Mouse (Mus musculus): ENCODE measurements around the gene Taldo1. TPM values are rescaled to one million over a fixed set of nuclear protein-coding genes. Genes with fewer than 3 reads are reported as not detected.
"Not testable (repeated sequence)": the region's sequence is repeated elsewhere in the genome, so short reads cannot be mapped to it uniquely, and the experiment has no call there.

The Taldo1 gene
- polyA plus RNA-seq, 1 experiment from 2014 or later = 378 TPM

DNA sequence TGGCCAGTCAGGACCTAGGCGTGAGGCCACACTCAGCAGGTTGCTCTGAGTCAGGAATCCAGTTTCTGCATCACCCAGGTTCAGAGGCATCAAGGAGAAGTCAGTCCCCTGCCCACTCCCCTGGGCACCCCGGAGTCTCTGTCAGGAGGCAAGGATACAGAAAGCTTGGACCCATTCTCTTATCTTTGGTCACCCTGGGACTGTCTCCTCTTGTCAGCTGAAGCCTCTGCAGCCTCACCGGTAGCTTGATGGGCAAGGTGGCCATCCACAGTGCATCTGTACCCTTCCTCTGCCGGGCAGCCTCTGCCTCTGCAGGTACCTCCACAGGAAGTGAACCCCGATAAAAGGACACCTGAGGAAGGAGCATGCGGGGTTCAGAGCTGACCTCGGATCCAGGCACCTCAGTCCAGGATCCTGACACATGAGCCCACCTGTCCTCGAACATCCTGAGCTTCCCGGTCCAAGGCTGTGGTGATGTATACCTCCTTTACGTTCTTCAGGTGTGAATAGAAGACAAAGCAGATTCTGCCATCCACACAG lies 47.2 kb downstream of the Taldo1 start:
- no peaks in the 10 kb centered on the region for H3K9me3 ChIP-seq
- no peak overlapping the region for H3K27ac ChIP-seq
- DNase-seq (ENCODE audit: low spot score) = no peak
- H3K36me3 ChIP-seq = peaks cover 48% of the 10 kb centered on the region
- no peak overlapping the region for H3K4me3 ChIP-seq
- H3K4me1 ChIP-seq (replicated peaks) = peaks cover 78% of the 10 kb centered on the region
- WGBS = 97% methylated on average over 10 of the region's 10 CpGs
- H3K27me3 ChIP-seq (ENCODE audit: insufficient read depth, poor library complexity, severe bottlenecking) = no peaks in the 10 kb centered on the region

DNA sequence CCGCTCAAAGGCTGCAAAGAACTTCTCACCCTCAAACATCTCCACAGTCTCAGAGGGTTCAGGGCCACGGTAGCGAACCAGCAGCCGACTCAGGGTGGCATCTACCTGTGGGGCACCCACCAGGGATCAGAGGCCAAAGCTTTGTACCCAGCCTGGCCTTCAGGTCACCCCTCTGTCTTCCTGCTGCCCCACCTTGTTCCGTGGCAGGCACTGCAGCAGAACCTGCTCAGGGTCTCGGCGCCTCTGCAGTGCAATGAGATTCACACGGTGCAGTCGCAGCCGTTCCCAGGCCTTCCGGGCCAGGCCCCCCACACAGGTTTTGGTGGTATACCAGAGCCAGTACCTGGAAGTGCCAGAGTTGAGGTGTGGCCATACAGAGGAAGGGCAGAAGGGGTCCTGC lies 47.8 kb downstream of the Taldo1 start:
- DNase-seq (ENCODE audit: low spot score) = no peak
- H3K4me1 ChIP-seq (replicated peaks) = peaks cover 75% of the 10 kb centered on the region
- 95% methylated on average over 11 of the region's 11 CpGs for WGBS
- no peaks in the 10 kb centered on the region for H3K27me3 ChIP-seq (ENCODE audit: insufficient read depth, poor library complexity, severe bottlenecking)
- no peaks in the 10 kb centered on the region for H3K9me3 ChIP-seq
- H3K27ac ChIP-seq = no peak overlapping the region
- peaks cover 48% of the 10 kb centered on the region for H3K36me3 ChIP-seq
- H3K4me3 ChIP-seq = no peak overlapping the region

DNA sequence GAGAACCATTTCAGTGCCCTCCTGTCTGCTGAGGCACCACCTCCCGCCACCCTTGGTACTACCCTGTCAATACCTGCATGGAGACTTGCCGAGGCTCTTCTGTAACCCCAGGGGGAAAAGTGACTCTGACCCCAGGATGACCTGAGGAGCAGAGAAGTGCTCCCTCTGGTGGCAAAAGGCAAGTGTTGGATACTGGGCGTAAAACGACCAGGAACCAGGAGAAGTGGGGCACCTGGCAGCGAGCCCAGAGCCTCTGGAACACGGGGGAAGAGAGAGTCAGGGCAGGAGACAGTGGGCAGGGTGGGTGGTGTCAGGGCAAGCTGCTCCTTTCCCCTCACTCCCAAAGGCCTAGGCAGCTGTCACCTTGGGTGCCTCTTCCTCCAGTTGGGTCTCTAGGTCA lies 48.6 kb downstream of the Taldo1 start:
- Histone ChIP-seq H3K4me1 (replicated peaks) (peaks cover 67% of the 10 kb centered on the region), H3K27ac (no peak overlapping the region), H3K9me3 (no peaks in the 10 kb centered on the region), H3K27me3 (ENCODE audit: insufficient read depth, poor library complexity, severe bottlenecking) (no peaks in the 10 kb centered on the region), H3K4me3 (no peak overlapping the region), H3K36me3 (peaks cover 48% of the 10 kb centered on the region)
- no peak for DNase-seq (ENCODE audit: low spot score)
- 41% methylated on average over 6 of the region's 6 CpGs for WGBS

DNA sequence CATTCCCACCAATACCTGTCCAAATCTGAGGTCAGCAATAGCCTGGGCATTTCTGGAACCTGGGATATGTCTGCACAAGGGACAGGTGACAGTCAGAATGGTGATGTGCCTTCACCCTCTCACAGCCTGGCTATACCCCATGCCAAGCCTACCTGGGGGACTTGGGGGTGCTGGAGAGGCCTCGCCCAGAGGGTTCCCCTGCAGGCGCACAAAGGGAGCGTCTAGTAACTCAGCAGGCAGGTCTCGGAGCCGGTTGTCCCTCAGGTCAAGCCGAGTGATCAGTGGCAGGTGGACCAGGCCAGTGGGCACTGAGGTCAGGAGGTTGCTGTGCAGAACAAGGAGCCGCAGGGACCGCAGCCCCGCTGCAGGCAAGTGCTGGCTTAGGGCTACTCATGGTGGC lies 49.5 kb downstream of the Taldo1 start:
- no peaks in the 10 kb centered on the region for H3K9me3 ChIP-seq
- no peaks in the 10 kb centered on the region for H3K27me3 ChIP-seq (ENCODE audit: insufficient read depth, poor library complexity, severe bottlenecking)
- peak overlapping the region; percentile 60; the same call in 1 of the 2 replicates for H3K4me3 ChIP-seq
- H3K27ac ChIP-seq = 0 out of 2 replicates have a peak overlapping the region, but pooled peaks have one; percentile 86
- H3K36me3 ChIP-seq = peaks cover 48% of the 10 kb centered on the region
- no peak for DNase-seq (ENCODE audit: low spot score)
- H3K4me1 ChIP-seq (replicated peaks) = peaks cover 58% of the 10 kb centered on the region
- 92% methylated on average over 9 of the region's 9 CpGs for WGBS

DNA sequence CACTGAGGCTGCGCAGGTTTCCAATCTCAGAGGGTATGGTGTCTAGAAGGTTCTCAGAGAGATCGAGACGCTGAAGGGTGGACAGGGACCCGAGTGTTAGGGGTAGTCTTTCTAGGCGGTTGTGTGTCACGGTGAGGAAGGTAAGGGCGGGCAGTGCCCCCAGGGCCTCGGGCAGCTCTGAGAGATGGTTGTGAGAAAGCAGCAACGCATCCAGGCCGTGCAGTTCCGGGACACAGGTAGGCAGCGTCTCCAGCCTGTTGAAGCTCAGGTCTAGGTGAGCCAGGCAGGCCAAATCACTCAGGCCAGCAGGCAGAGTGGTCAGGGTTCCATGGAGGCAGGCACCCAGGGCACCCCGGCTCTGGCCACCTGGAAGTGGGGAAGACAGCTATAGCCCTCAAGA lies 50.2 kb downstream of the Taldo1 start:
- H3K27ac ChIP-seq = peak overlapping the region; percentile 86
- WGBS = 93% methylated on average over 13 of the region's 13 CpGs
- H3K9me3 ChIP-seq = no peaks in the 10 kb centered on the region
- H3K4me3 ChIP-seq = peak overlapping the region; percentile 60
- no peak for DNase-seq (ENCODE audit: low spot score)
- peaks cover 51% of the 10 kb centered on the region for H3K4me1 ChIP-seq (replicated peaks)
- no peaks in the 10 kb centered on the region for H3K27me3 ChIP-seq (ENCODE audit: insufficient read depth, poor library complexity, severe bottlenecking)
- H3K36me3 ChIP-seq = peaks cover 48% of the 10 kb centered on the region

DNA sequence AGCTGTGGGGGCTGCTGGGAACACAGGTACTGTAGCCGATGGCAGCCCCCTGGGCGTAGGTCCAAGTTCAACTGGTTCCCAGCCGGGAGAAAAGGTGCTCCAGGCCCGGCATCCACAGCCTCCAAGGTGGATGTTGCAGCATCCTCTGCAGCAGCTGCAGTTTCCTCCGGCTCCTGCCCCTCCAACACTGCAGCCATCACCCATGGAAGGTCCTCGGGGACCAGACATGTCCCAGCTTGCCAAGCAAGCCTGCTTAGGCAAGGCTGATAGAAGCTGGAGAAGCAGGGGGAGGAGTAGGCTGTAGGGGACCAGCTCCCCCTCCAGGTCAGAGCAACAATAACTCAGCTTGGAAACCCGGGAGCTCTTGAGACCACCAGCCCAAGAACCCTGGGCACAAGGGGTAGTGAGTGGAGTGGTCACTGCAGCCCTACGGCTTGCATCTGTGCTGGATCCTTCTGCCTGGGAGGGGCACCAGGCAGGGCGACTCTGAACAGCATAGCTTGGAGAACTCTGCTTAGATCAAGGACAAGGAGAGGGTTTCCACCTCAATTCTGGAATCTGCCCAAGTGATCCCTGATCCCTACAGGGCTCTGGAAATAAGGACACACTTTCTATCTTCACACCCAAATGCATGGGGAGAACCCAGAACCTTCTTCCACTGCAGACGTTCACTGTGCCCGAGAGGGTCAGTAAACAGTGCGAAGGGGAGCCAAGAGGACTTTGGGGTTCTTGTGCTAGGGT lies 51.3 kb downstream of the Taldo1 start:
- Histone ChIP-seq H3K4me1 (replicated peaks) (peaks cover 47% of the 10 kb centered on the region), H3K27me3 (ENCODE audit: insufficient read depth, poor library complexity, severe bottlenecking) (no peaks in the 10 kb centered on the region), H3K36me3 (peaks cover 44% of the 10 kb centered on the region), H3K9me3 (no peaks in the 10 kb centered on the region), H3K27ac (peak overlapping the region; percentile 86), H3K4me3 (peak overlapping the region; percentile 60)
- WGBS = 28% methylated on average over 12 of the region's 12 CpGs
- peak; percentile 62 for DNase-seq (ENCODE audit: low spot score)

DNA sequence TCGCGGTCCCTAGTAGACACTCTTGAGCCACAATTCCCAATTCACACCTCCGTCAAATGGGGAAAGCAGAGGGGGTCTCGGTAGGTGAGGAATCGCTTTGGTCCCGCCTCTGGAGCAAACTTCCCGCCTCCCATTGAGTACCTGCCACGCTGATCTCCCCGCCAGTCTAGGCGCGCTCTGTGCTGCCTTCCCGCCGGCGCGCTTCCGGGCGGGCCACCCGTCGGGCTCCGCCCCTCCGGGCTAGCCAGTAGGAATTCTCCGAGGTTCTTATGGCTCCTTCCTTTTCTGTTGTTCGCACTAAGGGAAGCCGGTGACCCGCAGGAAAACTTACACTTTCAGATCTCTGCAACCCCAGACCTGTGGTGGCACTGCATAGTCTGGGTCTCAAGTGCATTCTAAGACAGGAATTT lies 51.8 kb downstream of the Taldo1 start, which contains the start of gene Pidd1:
Gene Pidd1, minus strand, starts transcription at position 198 of the 410 bp plus-strand sequence.
- Histone ChIP-seq H3K27ac (peak within 1 kb of the TSS; percentile 86), H3K4me1 (replicated peaks) (peaks cover 53% of the 10 kb centered on the region), H3K36me3 (peaks cover 44% of the 10 kb centered on the region), H3K9me3 (no peaks in the 10 kb centered on the region), H3K27me3 (ENCODE audit: insufficient read depth, poor library complexity, severe bottlenecking) (no peaks in the 10 kb centered on the region), H3K4me3 (peak within 1 kb of the TSS; percentile 60)
- DNase-seq (ENCODE audit: low spot score) = peak; percentile 79
- under 1% methylated on average over 25 of the region's 25 CpGs for WGBS

DNA sequence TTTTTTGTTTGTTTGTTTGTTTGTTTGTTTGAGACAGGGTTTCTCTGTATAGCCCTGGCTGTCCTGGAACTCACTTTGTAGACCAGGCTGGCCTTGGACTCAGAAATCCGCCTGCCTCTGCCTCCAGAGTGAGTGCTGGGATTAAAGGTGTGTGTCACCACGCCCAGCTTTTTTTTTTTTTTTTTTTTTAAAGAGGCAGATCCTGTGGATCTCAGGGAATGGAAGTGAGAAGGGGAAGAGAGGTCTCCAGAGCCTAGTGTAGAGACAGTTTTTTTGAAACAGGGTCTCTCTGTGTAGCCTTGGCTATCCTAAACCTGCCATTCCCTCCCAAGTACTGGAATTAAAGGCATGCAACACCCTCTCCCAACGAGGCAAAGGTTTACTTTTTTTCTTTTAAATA lies 54.4 kb downstream of the Taldo1 start:
- H3K9me3 ChIP-seq; DNase-seq (ENCODE audit: low spot score); H3K27me3 ChIP-seq (ENCODE audit: insufficient read depth, poor library complexity, severe bottlenecking): not testable (repeated sequence)
- WGBS = 86% methylated on average over 3 of the region's 3 CpGs
- Histone ChIP-seq H3K4me1 (replicated peaks) (peaks cover 46% of the 10 kb centered on the region), H3K27ac (peak overlapping the region; percentile 96; the same call in 1 of the 2 replicates), H3K36me3 (peaks cover 44% of the 10 kb centered on the region), H3K4me3 (peak overlapping the region; percentile 67; the same call in 1 of the 2 replicates)

DNA sequence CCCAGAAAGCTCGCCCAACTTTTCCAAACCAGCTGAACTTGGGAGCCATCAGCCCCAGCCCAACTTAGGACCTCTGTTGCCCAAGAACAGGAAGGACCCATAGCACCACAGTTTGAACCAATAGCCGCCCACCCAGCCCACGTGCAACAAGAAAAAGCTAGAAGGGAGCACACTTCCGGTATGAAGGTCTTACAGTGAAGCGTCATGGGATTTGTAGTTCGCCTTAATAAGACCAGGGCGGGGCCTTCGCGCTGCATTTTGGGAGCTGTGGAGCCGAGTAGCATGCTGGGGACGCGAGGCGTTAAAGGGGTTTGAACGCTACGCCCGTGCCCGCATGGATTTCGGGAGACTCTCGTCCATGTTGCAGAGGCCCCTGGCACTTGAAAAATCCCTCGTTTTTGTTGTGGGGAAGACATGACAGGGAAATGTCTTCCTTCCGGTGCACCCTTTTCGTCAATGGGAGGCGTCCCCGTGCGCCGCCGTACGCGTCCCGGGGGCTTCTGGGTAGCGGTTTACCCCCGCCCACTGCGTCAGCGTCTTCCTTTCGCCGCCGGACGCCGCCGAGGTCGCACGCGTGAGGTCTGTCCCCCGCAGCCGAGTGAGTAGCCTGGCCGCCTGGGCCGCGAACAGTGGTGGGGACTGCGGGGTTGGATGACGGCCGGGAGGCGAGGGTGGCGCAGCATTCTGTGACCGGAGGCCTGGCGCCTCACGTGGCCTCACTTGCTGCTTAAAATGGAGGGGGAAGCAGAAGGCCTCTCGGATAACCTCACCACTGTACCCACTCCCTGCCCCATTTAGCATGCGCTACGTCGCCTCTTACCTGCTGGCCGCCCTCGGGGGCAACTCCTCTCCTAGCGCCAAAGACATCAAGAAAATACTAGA lies 55.4 kb downstream of the Taldo1 start, which contains the start of gene Rplp2:
Gene Rplp2, plus strand, starts transcription at position 261 of the 882 bp plus-strand sequence.
- Histone ChIP-seq H3K27me3 (ENCODE audit: insufficient read depth, poor library complexity, severe bottlenecking) (no peaks in the 10 kb centered on the region), H3K9me3 (no peaks in the 10 kb centered on the region), H3K36me3 (peaks cover 44% of the 10 kb centered on the region), H3K27ac (peak within 1 kb of the TSS; percentile 96), H3K4me3 (peak within 1 kb of the TSS; percentile 67), H3K4me1 (replicated peaks) (peaks cover 36% of the 10 kb centered on the region)
- under 1% methylated on average over 63 of the region's 63 CpGs for WGBS
- peak; percentile 95 for DNase-seq (ENCODE audit: low spot score)

DNA sequence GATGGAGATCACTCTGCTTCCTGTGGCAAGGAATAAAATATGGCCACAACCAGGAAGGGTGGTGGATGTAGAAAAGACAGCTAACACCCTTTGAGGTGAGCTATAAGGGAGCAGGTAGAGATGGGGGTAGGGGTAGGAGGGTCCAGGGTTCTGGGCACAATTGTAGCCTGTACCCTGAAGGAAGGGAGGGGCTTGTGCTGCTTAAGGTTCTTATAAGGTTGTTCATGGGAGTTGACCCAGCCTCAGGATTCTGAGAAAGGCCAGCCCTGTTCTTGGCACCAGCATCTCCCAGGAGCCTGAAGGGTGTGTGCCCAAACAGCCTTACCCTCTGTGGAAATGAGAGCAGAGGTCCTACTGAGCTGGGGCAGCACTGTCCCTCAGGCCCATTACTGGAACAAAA lies 59.9 kb downstream of the Taldo1 start:
- peaks cover 42% of the 10 kb centered on the region for H3K4me1 ChIP-seq (replicated peaks)
- peaks cover 43% of the 10 kb centered on the region for H3K36me3 ChIP-seq
- H3K27ac ChIP-seq = no peak overlapping the region
- H3K9me3 ChIP-seq = no peaks in the 10 kb centered on the region
- peaks cover 6% of the 10 kb centered on the region for H3K27me3 ChIP-seq (ENCODE audit: insufficient read depth, poor library complexity, severe bottlenecking)
- no peak for DNase-seq (ENCODE audit: low spot score)
- H3K4me3 ChIP-seq = no peak overlapping the region

All from hindbrain, embryonic 10.5 days (tissue).